Comparison of ENCODE assay signal across 9 mouse cellular contexts in the genomic region with DNA sequence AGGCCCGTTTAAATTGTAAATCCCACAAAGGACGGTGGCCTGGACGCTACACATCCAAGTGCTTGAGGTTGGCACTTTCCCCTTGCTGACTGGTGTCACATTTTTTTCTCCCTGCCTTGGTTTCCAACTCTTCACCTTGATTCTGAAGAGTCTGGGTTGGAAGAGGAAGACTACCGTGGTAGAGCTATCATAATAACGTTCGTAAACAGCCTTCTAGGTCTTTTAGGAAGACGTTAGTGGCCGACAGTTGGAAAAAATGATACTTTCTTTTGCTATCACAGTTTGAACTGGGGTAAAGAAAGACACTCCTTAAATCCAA. TPM values are rescaled to one million over a fixed set of nuclear protein-coding genes. Genes with fewer than 3 reads are reported as not detected.
A peak's percentile ranks its signal among the peaks of the same experiment; 100 is the strongest.
DNase-seq lines count a peak whose midpoint lies in the region; ATAC-seq lines count a peak whose summit lies in the region.
"Had no signal": no experiment of that assay in that cellular context is flagged by ENCODE, and none has a peak within 500 bp of the region (broad histone marks: within the 10 kb centered on the region; RNA-seq: fewer than 3 reads in every experiment).

No protein-coding gene starts in this region.

- H3K27me3 ChIP-seq in kidney, embryonic 14.5 days (ENCODE audit: control insufficient read depth, insufficient read depth, low read length) = no peaks in the 10 kb centered on the region
- H3K27me3 ChIP-seq in embryonic facial prominence, embryonic 11.5 days (ENCODE audit: control insufficient read depth, insufficient read depth, low read length) = no peaks in the 10 kb centered on the region
- H3K27me3 ChIP-seq in hindbrain, embryonic 16.5 days (replicated peaks; ENCODE audit: control insufficient read depth, insufficient read depth, low read length) = no peaks in the 10 kb centered on the region
- H3K27me3 ChIP-seq in midbrain, embryonic 16.5 days (ENCODE audit: control insufficient read depth, insufficient read depth, low read depth, low read length) = no peaks in the 10 kb centered on the region

- peaks cover 4% of the 10 kb centered on the region; the same call in 1 of the 2 replicates for H3K4me1 ChIP-seq in kidney, embryonic 14.5 days (ENCODE audit: control insufficient read depth, insufficient read depth, low read length)
- no peaks in the 10 kb centered on the region for H3K4me1 ChIP-seq in embryonic facial prominence, embryonic 11.5 days (ENCODE audit: control insufficient read depth, insufficient read depth, low read length)
- peaks cover 13% of the 10 kb centered on the region for H3K4me1 ChIP-seq in hindbrain, embryonic 16.5 days (ENCODE audit: control insufficient read depth, insufficient read depth, low read depth, low read length)
- peaks cover 16% of the 10 kb centered on the region for H3K4me1 ChIP-seq in midbrain, embryonic 16.5 days (ENCODE audit: control insufficient read depth, insufficient read depth, low read length)

- H3K27ac ChIP-seq in kidney, embryonic 14.5 days (ENCODE audit: low read depth, low read length) = peak overlapping the region; percentile 88; the same call in 1 of the 2 replicates
- no peak overlapping the region for H3K27ac ChIP-seq in embryonic facial prominence, embryonic 11.5 days (replicated peaks; ENCODE audit: low read depth, low read length)
- H3K27ac ChIP-seq in hindbrain, embryonic 16.5 days (ENCODE audit: low read depth, low read length) = peak overlapping the region; percentile 85
- peak overlapping the region; percentile 92 for H3K27ac ChIP-seq in midbrain, embryonic 16.5 days (ENCODE audit: low read length)

- no peak for DNase-seq in kidney, postnatal 36 days
- DNase-seq in embryonic facial prominence, embryonic 11.5 days (ENCODE audit: low spot score) = no peak
- DNase-seq in right cerebral cortex, adult 18-20 months = no peak

- no peaks in the 10 kb centered on the region for H3K36me3 ChIP-seq in kidney, embryonic 14.5 days (ENCODE audit: control insufficient read depth, insufficient read depth, low read length)
- H3K36me3 ChIP-seq in embryonic facial prominence, embryonic 11.5 days (replicated peaks; ENCODE audit: control insufficient read depth, insufficient read depth, low read depth, low read length) = no peaks in the 10 kb centered on the region
- no peaks in the 10 kb centered on the region for H3K36me3 ChIP-seq in hindbrain, embryonic 16.5 days (ENCODE audit: control insufficient read depth, insufficient read depth, low read length)
- no peaks in the 10 kb centered on the region for H3K36me3 ChIP-seq in midbrain, embryonic 16.5 days (ENCODE audit: control insufficient read depth, insufficient read depth, low read length)

- WGBS in kidney, embryonic 14.5 days = 32% methylated on average over 8 of the region's 8 CpGs
- 22% methylated on average over 8 of the region's 8 CpGs for WGBS in embryonic facial prominence, embryonic 11.5 days
- WGBS in hindbrain, embryonic 16.5 days = 30% methylated on average over 8 of the region's 8 CpGs
- 25% methylated on average over 8 of the region's 8 CpGs for WGBS in midbrain, embryonic 16.5 days

- peak overlapping the region; percentile 68 for H3K4me3 ChIP-seq in kidney, embryonic 14.5 days (ENCODE audit: low read length)
- peak overlapping the region; percentile 100 for H3K4me3 ChIP-seq in embryonic facial prominence, embryonic 11.5 days (ENCODE audit: low read depth, low read length)
- H3K4me3 ChIP-seq in hindbrain, embryonic 16.5 days (ENCODE audit: low read length) = peak overlapping the region; percentile 99
- H3K4me3 ChIP-seq in midbrain, embryonic 16.5 days (ENCODE audit: low read depth, low read length) = peak overlapping the region; percentile 99

- ATAC-seq in kidney, embryonic 14.5 days (ENCODE audit: low FRiP score, low TSS enrichment) = no peak
- ATAC-seq in embryonic facial prominence, embryonic 11.5 days (replicated peaks; ENCODE audit: insufficient number of reproducible peaks, low FRiP score, low TSS enrichment, low read depth) = no peak
- no peak for ATAC-seq in hindbrain, embryonic 16.5 days
- no peak for ATAC-seq in midbrain, embryonic 16.5 days
- no peak for ATAC-seq in erythroid progenitor cell, adult 5-6 weeks (replicated peaks; ENCODE audit: low FRiP score, poor library complexity, severe bottlenecking)
- ATAC-seq in cerebellum, adult (ENCODE audit: insufficient number of reproducible peaks, low FRiP score, low TSS enrichment) = no peak

- peak overlapping the region; percentile 88 for H3K4me2 ChIP-seq in kidney, embryonic 14.5 days (replicated peaks; ENCODE audit: low read depth, low read length)
- peak overlapping the region; percentile 84; the same call in 1 of the 2 replicates for H3K4me2 ChIP-seq in embryonic facial prominence, embryonic 11.5 days (ENCODE audit: low read depth, low read length)
- peak overlapping the region; percentile 78 for H3K4me2 ChIP-seq in hindbrain, embryonic 16.5 days (ENCODE audit: low read length)
- peak overlapping the region; percentile 88 for H3K4me2 ChIP-seq in midbrain, embryonic 16.5 days (ENCODE audit: low read length)

- peak overlapping the region; percentile 78 for H3K9ac ChIP-seq in kidney, embryonic 14.5 days (ENCODE audit: low read depth, low read length)
- H3K9ac ChIP-seq in embryonic facial prominence, embryonic 11.5 days (replicated peaks; ENCODE audit: low read length) = peak overlapping the region; percentile 78
- peak overlapping the region; percentile 89 for H3K9ac ChIP-seq in hindbrain, embryonic 16.5 days (ENCODE audit: low read depth, low read length)
- H3K9ac ChIP-seq in midbrain, embryonic 16.5 days (ENCODE audit: low read depth, low read length) = peak overlapping the region; percentile 73

- H3K9me3 ChIP-seq in kidney, embryonic 14.5 days (ENCODE audit: control insufficient read depth, low read length) = no peaks in the 10 kb centered on the region
- H3K9me3 ChIP-seq in embryonic facial prominence, embryonic 11.5 days (replicated peaks; ENCODE audit: control insufficient read depth, low read length) = no peaks in the 10 kb centered on the region
- no peaks in the 10 kb centered on the region for H3K9me3 ChIP-seq in hindbrain, embryonic 16.5 days (ENCODE audit: control insufficient read depth, low read length)
- H3K9me3 ChIP-seq in midbrain, embryonic 16.5 days (replicated peaks; ENCODE audit: control insufficient read depth, low read length, poor library complexity, severe bottlenecking) = no peaks in the 10 kb centered on the region

RNA-seq across cellular contexts. Expression of a gene that starts 0.5 kb away (rescaled TPM):
- polyA plus RNA-seq in kidney, embryonic 14.5 days (2014; fragmentation: Nextera tagmentation; extraction: Ambion mirVana) = 43.4 and 69.6 TPM in 2 replicates
- 43.5 and 48.3 TPM in 2 replicates for polyA plus RNA-seq in embryonic facial prominence, embryonic 11.5 days (2014; fragmentation: Nextera tagmentation; extraction: Ambion mirVana)
- polyA plus RNA-seq in hindbrain, embryonic 16.5 days (2015; fragmentation: Nextera tagmentation; extraction: Ambion mirVana) = 29.8 and 34.8 TPM in 2 replicates
- 32.1 and 33.8 TPM in 2 replicates for polyA plus RNA-seq in midbrain, embryonic 16.5 days (2015; fragmentation: Nextera tagmentation; extraction: Ambion mirVana)
- 40.7 and 74.2 TPM in 2 replicates for total RNA-seq in erythroid progenitor cell, adult 5-6 weeks (2015; ENCODE audit: low replicate concordance)
- 79.4 and 114 TPM in 2 replicates for total RNA-seq in erythroid progenitor cell, adult 5-6 weeks (2017; ENCODE audit: low replicate concordance)

RNA-seq across cellular contexts. Expression of a gene that starts 40.6 kb away (rescaled TPM):
- 40.7 and 43.4 TPM in 2 replicates for polyA plus RNA-seq in kidney, embryonic 14.5 days (2014; fragmentation: Nextera tagmentation; extraction: Ambion mirVana)
- 39.8 and 45.9 TPM in 2 replicates for polyA plus RNA-seq in embryonic facial prominence, embryonic 11.5 days (2014; fragmentation: Nextera tagmentation; extraction: Ambion mirVana)
- 6.4 and 6.6 TPM in 2 replicates for polyA plus RNA-seq in hindbrain, embryonic 16.5 days (2015; fragmentation: Nextera tagmentation; extraction: Ambion mirVana)
- 3.8 and 3.9 TPM in 2 replicates for polyA plus RNA-seq in midbrain, embryonic 16.5 days (2015; fragmentation: Nextera tagmentation; extraction: Ambion mirVana)
- total RNA-seq in erythroid progenitor cell, adult 5-6 weeks (2015; ENCODE audit: low replicate concordance) = not detected in 2 replicates
- total RNA-seq in erythroid progenitor cell, adult 5-6 weeks (2017; ENCODE audit: low replicate concordance) = not detected in 2 replicates
- total RNA-seq: megakaryocyte, adult 5-6 weeks had no signal
